Mouse (Mus musculus) frontal cortex, postnatal 10 days (tissue): Measurements from ENCODE around the gene Paqr7.
A peak's percentile ranks its signal among the peaks of the same experiment; 100 is the strongest.
"Not testable (repeated sequence)": the region's sequence is repeated elsewhere in the genome, so short reads cannot be mapped to it uniquely, and the experiment has no call there.

Experiments
- DNase-seq, 2 experiments: peaks; one replicate each; pipeline ENCODE4 v3.0.0; 2022; ENCODE audit warnings: low spot score in 2 of 2, mixed read lengths in 1 of 2

Gene Paqr7

GRCm38 (mm10) chr4:134498983-134499382 lies 2.5 kb downstream of the Paqr7 start:
- DNase-seq, result not testable (repeated sequence)

GRCm38 (mm10) chr4:134501095-134501494 lies 4.6 kb downstream of the Paqr7 start:
- no peak for DNase-seq

DNA sequence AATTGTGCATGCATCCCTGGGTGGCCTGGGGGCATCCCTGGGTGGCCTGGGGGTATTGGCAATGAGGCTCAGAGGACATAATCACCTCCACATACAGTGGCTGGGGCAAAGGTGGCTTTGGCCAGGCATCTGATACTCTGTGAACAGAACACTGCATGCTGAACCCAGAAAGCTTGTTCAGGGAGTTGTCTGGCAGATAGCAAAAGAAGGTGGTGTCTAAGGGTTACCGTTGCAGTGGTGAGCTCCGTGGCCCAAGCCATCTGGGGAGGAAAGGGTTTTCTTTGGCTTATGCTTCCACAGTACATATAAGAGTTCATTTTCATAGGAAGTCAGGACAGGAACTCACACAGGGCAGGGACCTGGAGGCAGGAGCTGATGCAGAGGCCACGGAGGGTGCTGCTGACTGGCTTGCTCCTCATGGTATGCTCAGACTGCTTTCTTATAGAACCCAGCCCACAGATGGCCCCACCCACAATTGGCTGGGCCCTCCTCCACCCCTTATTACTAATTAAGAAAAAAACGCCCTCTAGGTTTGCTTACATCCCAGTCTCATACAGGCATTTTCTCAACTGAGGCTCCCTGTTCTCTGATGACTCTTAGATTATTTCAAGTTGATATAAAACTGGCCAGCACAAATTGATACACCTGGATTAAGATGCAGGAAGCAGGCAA lies 7.3 kb downstream of the Paqr7 start:
- no peak for DNase-seq

DNA sequence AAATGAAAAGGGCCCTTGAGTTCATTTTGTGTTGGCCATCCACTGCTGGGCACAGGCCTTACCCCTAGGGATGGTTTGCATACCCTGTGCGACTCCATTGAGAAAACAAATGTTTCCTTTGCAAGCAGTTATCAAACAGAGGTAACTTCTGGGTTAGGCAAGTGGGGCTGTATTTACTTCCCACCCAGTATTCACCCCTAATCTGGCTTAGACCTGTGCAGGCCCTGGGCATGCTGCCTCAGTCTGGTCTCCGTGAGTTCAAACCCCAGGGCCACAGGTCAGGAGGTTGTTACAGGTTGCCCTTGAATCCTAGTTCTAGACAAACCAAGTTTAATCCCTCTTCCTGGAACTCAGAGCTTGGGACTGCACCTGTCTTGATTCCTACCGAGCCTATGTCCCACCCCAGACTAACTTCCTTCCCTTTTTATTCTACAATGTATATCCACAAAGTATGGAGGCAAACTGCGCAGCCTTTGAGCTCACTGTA lies 8.8 kb downstream of the Paqr7 start:
- DNase-seq, result no peak

DNA sequence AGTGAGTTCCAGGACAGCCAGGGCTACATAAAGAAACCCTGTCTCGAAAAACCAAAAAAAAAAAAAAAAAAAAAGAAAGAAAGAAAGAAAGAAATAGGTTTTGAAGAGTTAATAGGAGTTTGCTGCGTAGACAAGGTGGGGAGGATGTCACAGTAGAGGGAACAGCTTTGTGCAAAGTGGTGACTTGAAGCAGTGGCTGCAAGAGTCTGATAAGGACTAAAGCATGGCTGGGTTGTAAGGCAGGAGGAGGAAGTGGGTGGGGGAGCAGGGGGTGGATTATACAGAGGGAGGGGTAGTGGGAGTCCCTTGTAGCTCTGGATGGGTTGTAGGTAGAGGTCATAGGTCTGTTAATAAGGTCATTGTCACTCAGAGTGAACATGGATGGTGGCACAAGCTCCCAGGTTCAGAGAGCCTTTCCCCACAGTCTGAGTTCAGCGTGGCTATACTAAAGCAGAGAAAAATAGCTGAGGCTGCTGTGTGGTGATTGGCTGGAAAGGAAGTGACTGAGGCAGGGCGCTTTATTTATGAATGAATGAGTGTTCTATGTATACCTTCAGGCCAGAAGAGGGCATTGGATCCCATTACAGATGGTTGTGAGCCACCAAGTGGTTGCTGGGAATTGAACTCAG lies 9.6 kb downstream of the Paqr7 start:
- DNase-seq, result no peak

DNA sequence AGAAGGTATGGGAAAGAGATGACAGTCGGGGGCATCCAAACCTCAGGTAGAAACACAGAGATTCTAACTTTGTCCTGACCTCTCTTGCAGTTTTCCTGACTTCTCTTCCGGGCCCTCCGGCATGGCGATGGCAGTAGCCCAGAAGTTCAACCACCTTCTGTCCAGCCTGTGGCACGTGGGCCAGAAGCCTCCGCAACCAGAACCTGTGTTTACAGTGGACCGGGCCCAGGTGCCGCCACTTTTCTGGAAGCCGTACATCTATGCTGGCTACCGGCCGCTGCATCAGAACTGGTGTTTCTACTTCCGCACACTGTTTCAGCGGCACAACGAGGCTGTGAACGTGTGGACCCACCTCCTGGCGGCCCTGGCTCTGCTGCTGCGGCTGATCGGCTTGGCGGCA lies 10.2 kb downstream of the Paqr7 start:
- no peak for DNase-seq

DNA sequence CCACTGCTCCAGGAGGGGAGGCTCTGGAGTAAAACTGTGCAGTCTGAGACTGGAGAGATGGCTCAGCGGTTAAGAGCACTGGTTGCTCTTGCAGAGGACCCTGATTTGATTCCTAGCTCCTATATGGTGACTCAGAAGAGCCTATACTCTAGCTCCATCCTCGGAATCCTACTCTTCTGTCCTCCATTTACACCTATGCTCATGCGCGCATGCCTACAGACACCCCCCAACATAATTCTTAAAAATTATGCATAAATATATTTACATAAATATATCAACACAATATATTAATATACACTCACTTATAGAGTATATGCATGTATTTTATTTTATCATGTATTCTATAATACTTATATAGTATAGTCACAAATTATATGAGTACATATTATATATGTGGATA lies 13.9 kb downstream of the Paqr7 start:
- no peak for DNase-seq

DNA sequence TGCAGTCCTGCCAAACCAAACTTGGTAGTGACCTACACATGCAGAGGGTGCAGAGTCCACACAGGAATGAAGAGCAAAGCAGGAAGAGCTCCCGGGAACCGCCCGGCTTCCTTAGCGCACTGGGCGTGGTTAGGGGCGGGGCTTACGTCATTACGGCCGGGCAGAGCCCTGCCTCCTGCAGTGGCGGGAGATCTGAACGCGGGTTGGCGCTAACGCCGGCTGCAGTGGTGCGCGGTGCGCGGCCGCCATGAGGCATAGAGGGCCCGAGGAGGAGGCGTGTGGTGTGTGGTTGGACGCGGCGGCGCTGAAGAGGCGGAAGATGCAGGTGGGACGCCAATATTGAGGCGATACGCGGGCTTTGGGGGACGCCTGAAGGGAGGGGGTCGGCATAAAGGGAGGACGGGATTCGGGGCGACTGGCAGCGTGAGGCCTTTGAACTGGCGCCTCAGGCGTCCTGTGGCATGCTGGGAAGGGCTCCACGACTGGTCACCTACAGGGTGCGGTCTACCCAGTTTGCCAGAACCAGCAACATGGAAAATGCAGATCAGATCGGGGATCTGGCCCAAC lies 14.4 kb downstream of the Paqr7 start, which contains the start of gene Aunip:
TSS of gene Aunip (plus strand) at position 155 of the 567 bp plus-strand sequence.
- peak; percentile 79 to 85 for DNase-seq

DNA sequence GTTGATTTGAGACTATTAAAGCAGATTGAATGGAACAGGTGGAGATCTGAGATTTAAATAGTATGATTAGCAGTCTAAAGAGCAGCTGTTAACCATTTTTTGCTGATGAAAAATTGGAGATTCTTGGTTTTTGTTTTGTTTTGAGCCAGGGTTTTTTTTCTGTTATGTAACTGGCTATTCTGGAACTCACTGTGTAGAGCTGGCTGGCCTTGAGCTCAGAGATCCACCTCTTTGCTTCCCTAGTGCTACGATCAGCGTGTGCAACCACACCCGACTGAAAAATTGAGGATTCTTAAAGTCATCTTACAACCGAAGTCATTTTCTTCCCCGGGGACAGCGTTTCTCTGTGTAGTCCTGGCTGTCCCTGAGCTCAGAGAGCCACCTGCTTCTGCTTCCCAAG lies 15.2 kb downstream of the Paqr7 start:
- no peak for DNase-seq

DNA sequence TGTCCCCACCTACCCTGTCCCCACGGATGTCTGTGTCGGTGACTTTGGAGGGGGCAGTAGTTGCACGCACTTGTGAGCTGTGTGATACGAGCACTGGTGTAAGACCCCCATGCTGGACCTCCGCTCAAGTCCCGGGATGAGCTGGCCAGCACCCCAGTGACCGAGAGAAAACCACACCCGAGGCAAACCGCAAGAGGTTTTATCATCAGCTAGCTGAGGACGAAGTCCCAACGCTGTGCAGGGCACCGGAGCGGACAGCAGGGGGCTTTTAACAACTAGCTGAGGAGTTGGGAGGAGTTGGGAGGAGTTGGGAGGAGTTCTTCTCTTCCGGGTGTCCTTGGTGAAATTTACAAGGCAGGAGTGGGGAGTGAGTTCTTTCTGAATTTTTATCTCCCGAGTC lies 16.3 kb downstream of the Paqr7 start:
- DNase-seq, result peak in 1 of 2 experiments; percentile 58

GRCm38 (mm10) chr4:134514309-134514930 lies 17.9 kb downstream of the Paqr7 start:
- no peak for DNase-seq

DNA sequence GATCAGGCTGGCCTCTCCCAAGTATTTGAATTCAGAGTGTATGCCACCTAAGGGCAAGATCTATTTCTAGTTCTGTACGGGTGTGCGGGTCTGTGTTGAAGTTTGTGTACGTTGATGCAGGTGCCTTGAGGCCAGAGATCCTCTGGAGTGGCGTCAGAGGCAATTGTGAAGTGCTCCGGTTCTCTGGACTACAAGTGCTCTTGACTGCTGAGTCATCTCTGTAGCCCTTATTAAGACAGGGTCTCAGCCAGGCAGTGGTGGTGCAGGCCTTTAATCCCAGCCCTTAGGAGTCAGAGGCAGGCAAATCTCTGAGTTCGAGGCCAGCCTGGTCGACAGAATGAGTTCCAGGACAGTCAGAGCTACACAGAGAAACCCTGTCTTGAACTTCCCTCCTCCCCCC lies 19.1 kb downstream of the Paqr7 start:
- no peak for DNase-seq

GRCm38 (mm10) chr4:134516981-134517380 lies 20.5 kb downstream of the Paqr7 start:
- DNase-seq, result no peak

- DNase-seq, result no peak
Observed at GRCm38 (mm10) chr4:134517719-134518118, 21.2 kb downstream of the Paqr7 start.

- no peak for DNase-seq
Observed at GRCm38 (mm10) chr4:134518541-134518940, 22.0 kb downstream of the Paqr7 start.

- no peak for DNase-seq
Observed at GRCm38 (mm10) chr4:134519281-134519680, 22.8 kb downstream of the Paqr7 start.

DNA sequence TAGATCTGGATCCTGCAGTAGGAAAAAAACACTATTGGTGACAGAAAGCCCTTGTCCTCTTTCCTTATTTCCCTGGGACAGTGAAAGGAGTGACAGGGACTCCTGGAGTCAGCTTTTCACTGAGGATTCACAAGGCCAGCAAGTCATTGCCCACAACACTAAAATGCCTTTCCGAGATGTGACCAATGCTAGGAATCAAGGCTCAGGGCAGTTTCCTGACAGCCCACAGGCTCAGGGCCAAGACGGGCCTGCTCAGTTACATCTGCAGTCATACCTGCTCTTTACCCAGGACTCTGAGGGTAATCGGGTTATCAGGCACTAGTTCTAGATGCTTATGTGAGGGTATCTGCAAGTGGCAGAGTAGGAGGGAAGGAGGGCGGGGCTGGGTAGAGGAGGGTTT lies 26.9 kb downstream of the Paqr7 start:
- no peak for DNase-seq

GRCm38 (mm10) chr4:134525806-134526205 lies 29.3 kb downstream of the Paqr7 start:
- no peak for DNase-seq

DNA sequence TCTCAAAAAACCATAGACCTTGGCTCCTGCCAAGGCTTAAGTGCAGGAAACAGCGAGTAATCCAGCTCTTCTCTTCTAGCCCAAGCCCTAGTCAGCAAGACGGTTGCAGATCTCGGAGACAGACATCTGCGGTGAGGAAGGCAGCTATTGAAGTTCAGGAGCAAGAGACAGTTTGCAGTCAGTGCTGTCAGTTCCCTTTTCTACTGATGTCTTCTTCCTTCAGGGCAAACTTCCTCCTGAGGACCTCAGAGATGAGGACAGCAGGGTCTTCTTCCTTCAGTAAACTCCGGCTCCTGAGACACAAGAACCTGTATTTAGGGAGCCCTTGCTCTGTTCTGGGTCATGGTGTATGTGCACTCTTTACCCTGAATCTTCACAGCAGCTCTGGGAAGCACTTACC lies 29.7 kb downstream of the Paqr7 start:
- no peak for DNase-seq

- no peak for DNase-seq
Observed at GRCm38 (mm10) chr4:134532928-134533327, 36.4 kb downstream of the Paqr7 start.

DNA sequence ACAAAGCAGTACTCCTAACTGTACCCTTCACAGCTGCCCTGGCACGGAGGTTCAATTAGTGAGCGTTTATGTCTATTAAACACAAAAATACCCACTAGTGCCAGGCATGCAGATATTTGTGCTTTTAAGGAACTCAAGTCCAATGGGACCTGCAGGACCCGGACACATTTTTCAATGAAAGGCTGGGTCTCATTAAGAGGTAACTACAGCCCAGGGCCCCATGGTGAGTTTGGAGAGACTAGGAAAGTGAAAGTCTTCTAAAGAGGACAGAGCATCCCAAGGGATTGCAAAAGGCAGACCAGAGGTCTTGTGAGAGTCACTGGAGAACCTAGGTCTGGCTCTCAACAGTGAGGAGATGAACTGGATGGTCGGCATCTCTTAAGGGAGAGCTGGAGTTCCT lies 36.9 kb downstream of the Paqr7 start:
- DNase-seq, result no peak

- DNase-seq, result peak in 1 of 2 experiments; percentile 67
Observed at GRCm38 (mm10) chr4:134534124-134534886, 37.8 kb downstream of the Paqr7 start.
